Mouse (Mus musculus): Measurements from ENCODE around the gene Dtx4. TPM values are rescaled to one million over a fixed set of nuclear protein-coding genes. Genes with fewer than 3 reads are reported as not detected.

The Dtx4 gene
- polyA plus RNA-seq, 1 experiment from 2014 or later, result 1.3 TPM

DNA sequence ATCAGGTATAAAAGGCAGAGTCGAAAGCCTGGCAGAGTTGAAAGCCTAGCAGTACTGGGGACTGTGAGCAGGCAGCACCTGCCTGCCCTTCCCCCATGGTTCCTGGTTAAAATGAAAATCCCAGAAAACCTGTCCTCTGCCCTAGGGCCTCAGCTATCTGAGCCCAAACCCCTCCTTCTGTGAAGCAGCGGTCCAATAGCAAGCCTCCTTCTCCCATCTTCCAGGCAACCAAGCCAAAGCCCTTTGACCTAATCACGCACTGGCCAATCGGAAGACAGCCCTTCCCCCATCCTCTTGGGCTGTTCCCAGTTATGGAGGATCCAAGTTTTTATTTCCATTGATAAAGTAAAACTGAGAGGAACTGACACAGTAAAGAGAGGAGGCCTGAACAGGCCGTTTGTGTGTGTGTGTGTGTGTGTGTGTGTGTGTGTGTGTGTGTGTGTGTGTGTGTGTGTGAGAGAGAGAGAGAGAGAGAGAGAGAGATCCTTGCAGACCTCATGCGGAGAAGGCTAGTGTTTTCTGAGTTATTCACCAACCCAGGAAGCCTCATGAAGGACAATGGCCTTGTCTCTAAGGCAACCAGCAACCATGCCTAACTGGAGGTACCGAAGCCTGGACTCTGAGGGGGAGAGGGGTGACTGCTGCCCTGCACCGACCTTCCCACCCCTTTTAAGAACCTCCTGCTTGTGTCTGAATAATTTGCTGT, 12.1 kb downstream of the Dtx4 start:
- WGBS (ENCODE audit: insufficient replicate concordance), result 51% methylated on average over 8 of the region's 8 CpGs
- Histone ChIP-seq H3K27ac (ENCODE audit: low read depth, low read length) (no peak overlapping the region), H3K9ac (ENCODE audit: low read depth, low read length) (no peak overlapping the region), H3K4me1 (ENCODE audit: control insufficient read depth, insufficient read depth, low read length) (peaks cover 3% of the 10 kb centered on the region; the same call in 1 of the 2 replicates), H3K4me2 (no peak overlapping the region), H3K36me3 (ENCODE audit: control insufficient read depth, insufficient read depth, low read length) (no peaks in the 10 kb centered on the region), H3K9me3 (replicated peaks; ENCODE audit: control insufficient read depth, low read length) (no peaks in the 10 kb centered on the region), H3K27me3 (ENCODE audit: control insufficient read depth, insufficient read depth, low read length) (no peaks in the 10 kb centered on the region), H3K4me3 (ENCODE audit: low read depth, low read length) (no peak overlapping the region)
- no peak for ATAC-seq (replicated peaks; ENCODE audit: insufficient number of reproducible peaks, low FRiP score, low TSS enrichment)

DNA sequence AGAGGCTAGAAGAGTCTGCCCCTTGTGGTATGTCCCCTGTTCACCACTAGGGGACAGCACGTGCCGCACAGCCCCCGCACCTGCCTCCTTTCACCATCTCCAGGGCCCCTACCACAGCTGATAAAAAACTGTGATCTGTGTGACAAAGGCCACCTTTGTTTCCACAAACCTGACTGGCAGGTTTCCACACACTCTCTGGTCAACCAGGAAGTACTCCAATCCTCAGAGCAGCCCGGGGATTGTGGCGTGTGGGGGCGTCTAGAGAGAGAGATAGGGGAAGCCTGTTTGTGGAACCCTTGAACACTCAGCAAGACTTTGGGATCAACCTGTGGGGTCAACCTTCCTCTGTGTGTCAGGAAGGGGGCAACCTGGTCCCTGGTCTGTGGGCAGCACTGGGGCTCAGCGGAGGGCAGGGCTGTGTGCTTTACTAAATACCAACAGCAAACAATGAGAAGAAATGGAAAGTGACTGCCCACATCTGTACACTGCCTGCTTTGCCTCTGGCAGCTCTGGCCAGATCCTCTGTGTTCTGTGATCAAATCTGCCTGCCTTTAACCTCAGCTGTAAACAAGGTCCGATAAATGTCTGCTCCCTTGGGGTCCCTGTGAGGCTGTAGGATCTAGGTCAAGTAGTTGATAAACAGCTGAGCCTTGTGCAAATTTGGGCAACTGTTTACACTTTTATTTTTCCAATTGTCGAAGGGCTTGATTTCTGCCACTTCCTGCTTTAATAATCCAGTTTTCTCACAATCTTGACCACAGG, 12.9 kb downstream of the Dtx4 start:
- Histone ChIP-seq H3K36me3 (ENCODE audit: control insufficient read depth, insufficient read depth, low read length) (no peaks in the 10 kb centered on the region), H3K4me2 (0 out of 2 replicates have a peak overlapping the region, but pooled peaks have one; percentile 7), H3K9me3 (replicated peaks; ENCODE audit: control insufficient read depth, low read length) (no peaks in the 10 kb centered on the region), H3K27ac (ENCODE audit: low read depth, low read length) (no peak overlapping the region), H3K4me1 (ENCODE audit: control insufficient read depth, insufficient read depth, low read length) (peaks cover 3% of the 10 kb centered on the region; the same call in 1 of the 2 replicates), H3K9ac (ENCODE audit: low read depth, low read length) (no peak overlapping the region), H3K4me3 (ENCODE audit: low read depth, low read length) (no peak overlapping the region), H3K27me3 (ENCODE audit: control insufficient read depth, insufficient read depth, low read length) (no peaks in the 10 kb centered on the region)
- ATAC-seq (replicated peaks; ENCODE audit: insufficient number of reproducible peaks, low FRiP score, low TSS enrichment), result no peak; the same call in 1 of the 2 replicates
- 30% methylated on average over 9 of the region's 9 CpGs for WGBS (ENCODE audit: insufficient replicate concordance)

DNA sequence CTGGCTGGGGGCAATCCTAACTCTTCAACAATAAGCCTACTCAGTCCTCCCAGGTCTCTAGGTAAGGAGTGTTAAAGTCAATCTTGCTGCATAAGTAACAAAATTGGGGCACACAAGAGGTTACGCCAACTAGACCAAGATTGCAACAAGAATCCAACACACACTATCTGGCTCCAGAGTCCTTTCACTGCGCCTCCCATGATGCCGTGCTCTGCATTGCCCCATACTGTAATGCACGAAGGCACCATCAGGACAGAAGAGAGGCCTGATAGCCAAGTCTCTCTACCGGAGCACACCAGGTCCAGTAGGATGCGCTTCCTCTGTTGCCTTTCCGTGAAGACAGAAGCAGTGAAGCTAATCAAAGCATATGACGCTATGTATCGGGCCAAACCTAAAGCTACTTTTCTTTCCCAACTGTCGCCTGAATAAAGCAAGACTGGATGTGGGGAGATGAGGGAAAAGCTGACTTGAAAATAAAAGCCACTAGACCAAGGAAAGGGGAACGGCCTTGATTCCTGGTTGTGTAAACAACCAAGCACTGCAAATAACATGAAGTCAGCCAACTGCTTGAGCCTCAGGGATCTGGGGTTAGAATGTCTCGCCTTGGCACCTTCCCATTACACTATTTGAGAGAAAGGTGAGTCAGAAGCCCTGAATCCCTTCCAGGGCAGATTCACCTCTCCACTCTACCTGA, 13.6 kb downstream of the Dtx4 start:
- H3K4me1 ChIP-seq (ENCODE audit: control insufficient read depth, insufficient read depth, low read length), result peaks cover 3% of the 10 kb centered on the region; the same call in 1 of the 2 replicates
- no peak overlapping the region for H3K4me3 ChIP-seq (ENCODE audit: low read depth, low read length)
- no peak overlapping the region for H3K9ac ChIP-seq (ENCODE audit: low read depth, low read length)
- ATAC-seq (replicated peaks; ENCODE audit: insufficient number of reproducible peaks, low FRiP score, low TSS enrichment), result no peak
- no peaks in the 10 kb centered on the region for H3K27me3 ChIP-seq (ENCODE audit: control insufficient read depth, insufficient read depth, low read length)
- H3K36me3 ChIP-seq (ENCODE audit: control insufficient read depth, insufficient read depth, low read length), result no peaks in the 10 kb centered on the region
- 88% methylated on average over 12 of the region's 12 CpGs for WGBS (ENCODE audit: insufficient replicate concordance)
- no peak overlapping the region for H3K27ac ChIP-seq (ENCODE audit: low read depth, low read length)
- H3K9me3 ChIP-seq (replicated peaks; ENCODE audit: control insufficient read depth, low read length), result no peaks in the 10 kb centered on the region
- no peak overlapping the region for H3K4me2 ChIP-seq

DNA sequence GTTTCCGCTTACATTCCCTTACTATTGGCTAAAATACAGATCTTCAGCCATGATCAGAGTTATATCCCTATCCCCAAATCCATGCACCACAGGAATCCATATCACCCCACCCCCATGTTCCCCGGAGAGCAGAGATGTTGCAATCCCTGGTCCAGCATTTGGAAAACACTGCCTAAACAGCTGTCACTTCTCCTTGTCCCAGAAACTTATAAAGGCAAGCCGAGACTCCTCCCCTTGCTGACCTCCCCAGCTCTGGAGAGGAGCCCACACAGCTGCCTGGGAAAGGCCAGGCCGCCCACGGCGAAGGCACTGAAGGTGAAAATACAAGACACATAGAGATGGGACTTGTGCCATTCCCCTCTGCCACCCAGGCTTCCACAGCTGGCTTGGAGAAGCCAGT, 14.4 kb downstream of the Dtx4 start:
- no peak overlapping the region for H3K9ac ChIP-seq (ENCODE audit: low read depth, low read length)
- H3K4me2 ChIP-seq, result no peak overlapping the region
- H3K9me3 ChIP-seq (replicated peaks; ENCODE audit: control insufficient read depth, low read length), result no peaks in the 10 kb centered on the region
- H3K4me1 ChIP-seq (ENCODE audit: control insufficient read depth, insufficient read depth, low read length), result peaks cover 3% of the 10 kb centered on the region; the same call in 1 of the 2 replicates
- no peaks in the 10 kb centered on the region for H3K27me3 ChIP-seq (ENCODE audit: control insufficient read depth, insufficient read depth, low read length)
- no peaks in the 10 kb centered on the region for H3K36me3 ChIP-seq (ENCODE audit: control insufficient read depth, insufficient read depth, low read length)
- H3K27ac ChIP-seq (ENCODE audit: low read depth, low read length), result no peak overlapping the region
- no peak overlapping the region for H3K4me3 ChIP-seq (ENCODE audit: low read depth, low read length)
- ATAC-seq (replicated peaks; ENCODE audit: insufficient number of reproducible peaks, low FRiP score, low TSS enrichment), result no peak
- WGBS (ENCODE audit: insufficient replicate concordance), result 83% methylated on average over 6 of the region's 6 CpGs

DNA sequence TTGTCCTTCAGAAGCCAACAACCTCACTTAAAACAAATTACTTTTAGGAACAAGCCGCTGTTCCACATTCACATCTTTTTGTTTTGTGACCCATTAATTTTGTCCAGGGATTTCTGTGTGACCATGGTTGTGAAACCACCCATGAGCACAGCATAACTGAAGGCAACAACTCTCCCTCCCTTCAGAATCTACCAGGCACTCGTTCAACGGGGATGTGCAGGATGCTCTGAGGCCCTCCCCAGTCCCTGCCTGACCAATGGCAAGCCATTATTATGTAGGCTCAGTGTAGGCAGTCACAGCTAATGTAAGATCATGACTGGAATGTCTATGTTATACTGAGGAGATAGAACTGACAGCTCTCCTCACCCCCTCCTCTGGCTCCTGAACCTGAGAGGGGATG, 15.6 kb downstream of the Dtx4 start:
- H3K27me3 ChIP-seq (ENCODE audit: control insufficient read depth, insufficient read depth, low read length), result no peaks in the 10 kb centered on the region
- no peaks in the 10 kb centered on the region for H3K9me3 ChIP-seq (replicated peaks; ENCODE audit: control insufficient read depth, low read length)
- no peaks in the 10 kb centered on the region for H3K36me3 ChIP-seq (ENCODE audit: control insufficient read depth, insufficient read depth, low read length)
- H3K27ac ChIP-seq (ENCODE audit: low read depth, low read length), result no peak overlapping the region
- H3K9ac ChIP-seq (ENCODE audit: low read depth, low read length), result no peak overlapping the region
- WGBS (ENCODE audit: insufficient replicate concordance), result 68% methylated on average over 3 of the region's 3 CpGs
- H3K4me3 ChIP-seq (ENCODE audit: low read depth, low read length), result no peak overlapping the region
- H3K4me1 ChIP-seq (ENCODE audit: control insufficient read depth, insufficient read depth, low read length), result peaks cover 3% of the 10 kb centered on the region; the same call in 1 of the 2 replicates
- no peak overlapping the region for H3K4me2 ChIP-seq
- no peak for ATAC-seq (replicated peaks; ENCODE audit: insufficient number of reproducible peaks, low FRiP score, low TSS enrichment)

DNA sequence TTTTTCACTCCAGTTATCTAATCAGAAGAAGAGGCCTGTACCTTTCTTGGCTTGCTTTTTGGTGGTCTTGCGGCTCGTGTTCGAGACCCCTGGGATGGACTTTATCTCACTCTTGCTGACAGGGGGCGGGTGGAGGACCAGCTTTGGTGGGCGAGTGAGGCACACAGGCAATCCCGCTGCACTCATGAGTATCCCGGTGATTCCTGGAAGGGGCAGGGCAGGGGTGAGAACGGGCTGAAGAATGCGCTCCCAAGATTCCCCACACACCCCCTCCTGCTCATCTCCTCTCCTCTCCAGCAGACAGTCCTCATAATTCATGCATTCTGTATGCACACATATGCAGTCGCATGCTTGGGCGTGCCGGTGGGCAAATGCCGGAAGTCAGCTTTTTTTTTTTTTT, 16.0 kb downstream of the Dtx4 start:
- no peak for ATAC-seq (replicated peaks; ENCODE audit: insufficient number of reproducible peaks, low FRiP score, low TSS enrichment)
- no peak overlapping the region for H3K4me3 ChIP-seq (ENCODE audit: low read depth, low read length)
- H3K9me3 ChIP-seq (replicated peaks; ENCODE audit: control insufficient read depth, low read length), result no peaks in the 10 kb centered on the region
- H3K4me2 ChIP-seq, result no peak overlapping the region
- H3K4me1 ChIP-seq (ENCODE audit: control insufficient read depth, insufficient read depth, low read length), result peaks cover 3% of the 10 kb centered on the region; the same call in 1 of the 2 replicates
- H3K36me3 ChIP-seq (ENCODE audit: control insufficient read depth, insufficient read depth, low read length), result no peaks in the 10 kb centered on the region
- no peaks in the 10 kb centered on the region for H3K27me3 ChIP-seq (ENCODE audit: control insufficient read depth, insufficient read depth, low read length)
- H3K9ac ChIP-seq (ENCODE audit: low read depth, low read length), result no peak overlapping the region
- 52% methylated on average over 13 of the region's 13 CpGs for WGBS (ENCODE audit: insufficient replicate concordance)
- no peak overlapping the region for H3K27ac ChIP-seq (ENCODE audit: low read depth, low read length)

DNA sequence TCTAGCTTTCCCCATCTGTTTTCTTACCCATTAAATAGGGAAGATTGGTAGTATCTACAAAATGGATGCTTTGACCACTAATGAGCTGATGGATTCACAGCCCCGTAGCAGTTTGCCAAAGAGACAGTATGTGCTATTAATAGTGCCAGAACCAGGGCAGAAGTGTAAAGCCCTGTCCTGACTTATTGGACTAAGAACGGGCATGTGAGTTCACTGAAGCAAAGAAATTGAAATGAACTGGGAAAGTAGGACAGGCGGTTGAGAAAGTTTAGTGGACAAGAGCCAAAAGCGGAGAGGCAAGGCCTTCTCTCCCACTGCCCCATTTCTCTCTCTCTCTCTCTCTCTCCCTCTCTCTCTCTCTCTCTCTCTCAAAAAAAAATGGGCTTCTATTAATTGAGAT, 17.0 kb downstream of the Dtx4 start:
- no peak overlapping the region for H3K27ac ChIP-seq (ENCODE audit: low read depth, low read length)
- no peak for ATAC-seq (replicated peaks; ENCODE audit: insufficient number of reproducible peaks, low FRiP score, low TSS enrichment)
- H3K9me3 ChIP-seq (replicated peaks; ENCODE audit: control insufficient read depth, low read length), result no peaks in the 10 kb centered on the region
- H3K4me3 ChIP-seq (ENCODE audit: low read depth, low read length), result no peak overlapping the region
- no peaks in the 10 kb centered on the region for H3K27me3 ChIP-seq (ENCODE audit: control insufficient read depth, insufficient read depth, low read length)
- H3K4me1 ChIP-seq (ENCODE audit: control insufficient read depth, insufficient read depth, low read length), result peaks cover 3% of the 10 kb centered on the region; the same call in 1 of the 2 replicates
- no peak overlapping the region for H3K9ac ChIP-seq (ENCODE audit: low read depth, low read length)
- no peak overlapping the region for H3K4me2 ChIP-seq
- H3K36me3 ChIP-seq (ENCODE audit: control insufficient read depth, insufficient read depth, low read length), result no peaks in the 10 kb centered on the region
- 70% methylated on average over 4 of the region's 4 CpGs for WGBS (ENCODE audit: insufficient replicate concordance)

DNA sequence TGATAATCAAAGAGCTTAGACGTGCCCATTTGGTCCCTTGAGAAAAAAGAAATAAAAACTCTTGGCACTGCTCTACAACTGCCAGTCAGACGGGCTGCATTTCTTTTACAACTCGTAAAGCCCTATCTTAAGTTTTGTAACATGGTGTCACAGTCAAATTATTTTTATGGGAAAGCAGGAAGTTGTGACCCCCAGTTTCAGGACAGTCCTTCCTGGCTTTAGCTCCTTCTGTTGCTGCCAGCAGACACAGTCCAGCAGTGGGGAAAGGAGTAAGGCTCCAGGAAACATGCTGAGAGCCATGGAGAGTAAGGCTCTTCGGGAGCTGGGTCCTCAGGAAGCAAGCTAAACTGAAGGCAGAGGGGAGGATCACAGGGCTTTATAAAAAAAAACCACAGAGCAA, 17.5 kb downstream of the Dtx4 start:
- H3K9me3 ChIP-seq (replicated peaks; ENCODE audit: control insufficient read depth, low read length), result no peaks in the 10 kb centered on the region
- H3K27ac ChIP-seq (ENCODE audit: low read depth, low read length), result no peak overlapping the region
- 47% methylated on average over 4 of the region's 4 CpGs for WGBS (ENCODE audit: insufficient replicate concordance)
- H3K36me3 ChIP-seq (ENCODE audit: control insufficient read depth, insufficient read depth, low read length), result no peaks in the 10 kb centered on the region
- H3K9ac ChIP-seq (ENCODE audit: low read depth, low read length), result no peak overlapping the region
- no peaks in the 10 kb centered on the region for H3K27me3 ChIP-seq (ENCODE audit: control insufficient read depth, insufficient read depth, low read length)
- no peak overlapping the region for H3K4me3 ChIP-seq (ENCODE audit: low read depth, low read length)
- ATAC-seq (replicated peaks; ENCODE audit: insufficient number of reproducible peaks, low FRiP score, low TSS enrichment), result no peak
- H3K4me1 ChIP-seq (ENCODE audit: control insufficient read depth, insufficient read depth, low read length), result peaks cover 3% of the 10 kb centered on the region; the same call in 1 of the 2 replicates
- H3K4me2 ChIP-seq, result no peak overlapping the region

All from heart, embryonic 11.5 days (tissue).